Mouse (Mus musculus): ENCODE data around the gene Sh3kbp1.

Sh3kbp1 gene

GRCm38 (mm10) chrX:159744620-159745019 lies 117.5 kb downstream of the Sh3kbp1 start:
- DNase-seq (ENCODE audit: low spot score) = no peak

DNA sequence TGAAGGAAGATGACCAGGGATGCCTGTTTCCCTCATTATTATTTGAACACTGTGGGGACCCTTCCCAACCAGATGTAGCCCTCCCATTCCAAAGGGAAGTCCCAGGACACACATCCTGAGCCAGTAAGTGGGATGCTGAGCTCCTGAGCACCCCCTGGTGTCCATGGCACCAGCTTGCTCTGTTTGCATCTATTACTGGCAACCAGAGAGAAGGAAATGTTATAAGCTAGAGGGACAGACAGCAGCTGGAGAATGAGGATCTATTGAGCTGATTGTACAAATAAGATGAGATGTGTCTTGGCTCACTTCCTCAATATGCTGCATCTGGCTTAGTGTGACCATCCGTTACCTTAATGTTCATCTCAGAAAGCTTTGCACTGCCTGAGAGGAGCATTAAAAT lies 124.8 kb downstream of the Sh3kbp1 start:
- DNase-seq (ENCODE audit: low spot score) = no peak

- DNase-seq (ENCODE audit: low spot score) = no peak
Observed at GRCm38 (mm10) chrX:159756261-159756660, 129.2 kb downstream of the Sh3kbp1 start.

DNA sequence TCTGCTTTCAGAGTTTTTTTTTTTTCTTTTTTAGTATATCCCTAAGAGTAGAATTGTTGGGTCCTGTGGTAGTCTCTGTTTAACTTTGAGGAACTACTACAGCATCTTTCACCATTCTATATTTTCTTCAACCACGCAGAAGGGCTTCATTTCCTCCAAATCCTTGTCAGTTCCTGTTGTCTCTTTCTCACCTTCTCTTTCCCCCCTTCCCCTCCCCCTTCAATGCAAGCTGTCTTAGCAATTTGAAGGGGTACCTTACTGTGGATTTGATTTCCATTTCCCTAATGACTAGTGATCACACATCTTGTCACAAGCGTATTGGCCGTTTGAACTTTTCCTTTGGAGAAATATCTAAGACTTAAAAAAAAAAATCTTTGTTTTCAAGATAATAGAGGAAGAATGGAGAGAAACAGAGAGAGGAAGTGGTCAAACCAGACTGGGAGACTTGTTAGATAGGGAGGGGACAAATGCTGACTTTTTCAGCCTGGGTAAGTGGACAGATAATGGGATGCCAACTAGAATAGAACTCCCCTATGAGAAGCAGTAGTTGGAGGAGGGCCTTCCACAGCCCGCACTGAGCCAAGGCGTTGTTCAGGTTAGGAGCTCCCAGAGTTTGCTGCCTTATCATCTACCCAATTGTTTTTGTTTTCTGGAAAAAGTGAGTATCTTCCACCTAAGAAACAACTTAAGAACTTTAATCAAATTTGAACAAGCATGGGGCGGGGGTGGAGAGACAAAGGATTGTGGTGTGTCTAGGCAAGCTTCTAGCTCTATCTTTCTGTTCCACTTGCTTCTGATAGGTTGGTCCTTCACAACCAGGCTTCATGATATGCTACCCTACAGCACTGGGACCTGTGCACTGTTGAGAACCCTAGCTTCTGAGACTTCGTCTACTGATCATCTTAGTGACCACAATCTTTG lies 130.1 kb downstream of the Sh3kbp1 start:
- no peak for DNase-seq (ENCODE audit: low spot score)

- DNase-seq (ENCODE audit: low spot score) = no peak
Observed at GRCm38 (mm10) chrX:159757854-159758540, 130.9 kb downstream of the Sh3kbp1 start.

DNA sequence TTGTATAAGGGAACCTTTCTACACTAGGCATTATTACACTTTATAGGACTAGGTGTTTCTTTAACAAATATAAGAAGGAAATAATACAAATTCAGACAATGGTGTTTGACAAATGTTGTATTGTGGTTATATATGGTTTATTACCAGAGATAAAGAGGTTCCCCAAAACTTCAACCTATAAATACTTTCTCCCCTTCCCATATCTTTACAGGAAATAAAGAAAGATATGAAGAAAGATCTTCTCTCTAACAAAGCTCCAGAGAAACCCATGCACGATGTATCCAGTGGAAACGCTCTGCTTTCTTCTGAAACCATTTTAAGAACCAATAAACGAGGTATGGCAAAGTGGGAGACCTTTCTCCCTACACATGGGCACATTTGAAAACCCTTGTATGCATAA lies 136.7 kb downstream of the Sh3kbp1 start:
- DNase-seq (ENCODE audit: low spot score) = no peak

GRCm38 (mm10) chrX:159765850-159766249 lies 138.8 kb downstream of the Sh3kbp1 start:
- no peak for DNase-seq (ENCODE audit: low spot score)

GRCm38 (mm10) chrX:159769005-159769404 lies 141.9 kb downstream of the Sh3kbp1 start:
- DNase-seq (ENCODE audit: low spot score) = no peak

- DNase-seq (ENCODE audit: low spot score) = no peak
Observed at GRCm38 (mm10) chrX:159769773-159770172, 142.7 kb downstream of the Sh3kbp1 start.

DNA sequence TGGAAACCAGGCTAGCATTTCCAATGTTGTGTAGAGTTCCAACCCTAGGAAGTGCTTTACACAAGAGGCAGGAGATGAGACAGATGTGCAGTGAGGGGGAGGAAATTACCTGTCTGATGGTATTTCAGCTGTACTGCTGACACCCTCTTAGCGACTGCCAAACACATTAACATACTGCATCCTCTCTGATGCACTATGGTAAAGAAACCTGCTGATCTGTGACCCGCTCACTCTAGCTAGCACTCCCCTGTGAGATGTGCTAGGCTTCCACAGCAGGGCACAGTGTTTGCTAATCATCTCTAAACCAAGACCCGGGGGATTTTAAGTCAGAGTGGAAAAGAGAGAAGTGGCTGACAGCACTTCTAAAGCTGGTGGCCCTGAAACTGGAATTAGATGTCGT lies 145.1 kb downstream of the Sh3kbp1 start:
- no peak for DNase-seq (ENCODE audit: low spot score)

GRCm38 (mm10) chrX:159775042-159775441 lies 148.0 kb downstream of the Sh3kbp1 start:
- no peak for DNase-seq (ENCODE audit: low spot score)

GRCm38 (mm10) chrX:159778787-159779186 lies 151.7 kb downstream of the Sh3kbp1 start:
- DNase-seq (ENCODE audit: low spot score) = no peak

DNA sequence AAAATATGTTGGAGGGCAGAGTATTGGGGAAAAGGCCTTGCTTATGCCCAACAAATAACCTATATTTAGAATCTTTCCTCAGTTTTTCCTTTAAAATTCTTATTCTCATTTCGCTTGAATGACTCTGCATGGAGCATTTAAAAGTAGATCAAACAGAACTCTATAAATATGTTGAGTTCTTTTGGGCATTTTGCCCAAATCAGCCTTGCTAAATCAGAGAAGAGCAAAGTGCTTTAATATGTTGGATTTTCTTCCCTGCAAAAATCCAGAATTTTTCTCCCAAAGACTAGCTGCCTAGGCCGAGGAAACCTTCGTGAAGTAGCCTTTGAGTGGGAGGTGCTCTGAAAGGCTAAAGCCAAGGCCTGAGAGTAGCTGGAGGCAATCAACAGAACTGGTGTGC lies 163.4 kb downstream of the Sh3kbp1 start:
- DNase-seq (ENCODE audit: low spot score) = no peak

- no peak for DNase-seq (ENCODE audit: low spot score)
Observed at GRCm38 (mm10) chrX:159795603-159796002, 168.5 kb downstream of the Sh3kbp1 start.

- no peak for DNase-seq (ENCODE audit: low spot score)
Observed at GRCm38 (mm10) chrX:159804371-159804770, 177.3 kb downstream of the Sh3kbp1 start.

DNA sequence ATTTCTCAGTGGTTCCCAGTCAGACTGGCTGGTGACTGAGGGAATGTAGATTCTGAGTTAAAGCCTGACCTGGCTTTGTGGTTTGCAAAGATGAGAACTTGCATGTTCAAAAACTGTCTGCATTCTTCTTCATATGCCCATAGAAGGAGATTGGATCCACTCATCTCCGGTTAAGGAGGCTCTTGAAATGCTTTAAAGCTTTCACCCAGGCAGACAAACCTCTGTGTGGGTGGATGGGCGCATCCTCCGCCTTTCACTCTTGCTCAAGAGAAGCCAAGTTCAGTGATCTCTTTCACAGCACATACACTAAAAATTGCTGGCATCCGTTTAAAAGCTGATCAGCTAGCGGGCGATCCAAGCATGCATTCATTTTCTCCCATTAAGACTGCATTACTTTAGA lies 182.4 kb downstream of the Sh3kbp1 start:
- no peak for DNase-seq (ENCODE audit: low spot score)

DNA sequence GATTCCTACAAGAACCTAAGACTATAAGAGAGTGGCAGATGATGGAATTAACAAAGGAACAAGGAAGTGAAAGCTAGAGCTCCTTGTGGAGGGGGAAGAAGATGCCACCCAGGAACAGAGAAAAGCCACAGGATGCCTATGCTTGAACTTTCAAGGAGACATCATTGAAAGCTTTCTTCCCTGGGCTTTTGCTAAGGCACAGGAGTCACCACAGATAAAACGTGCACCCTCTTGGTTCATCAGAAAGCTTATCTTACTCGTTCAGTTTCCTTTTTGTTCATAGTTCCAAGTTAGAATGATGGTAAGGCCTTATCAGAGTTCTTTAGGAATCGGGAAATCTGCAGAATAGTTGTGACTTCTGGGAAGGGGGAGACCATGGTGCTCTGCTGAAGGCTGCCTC lies 183.4 kb downstream of the Sh3kbp1 start:
- DNase-seq (ENCODE audit: low spot score) = no peak

DNA sequence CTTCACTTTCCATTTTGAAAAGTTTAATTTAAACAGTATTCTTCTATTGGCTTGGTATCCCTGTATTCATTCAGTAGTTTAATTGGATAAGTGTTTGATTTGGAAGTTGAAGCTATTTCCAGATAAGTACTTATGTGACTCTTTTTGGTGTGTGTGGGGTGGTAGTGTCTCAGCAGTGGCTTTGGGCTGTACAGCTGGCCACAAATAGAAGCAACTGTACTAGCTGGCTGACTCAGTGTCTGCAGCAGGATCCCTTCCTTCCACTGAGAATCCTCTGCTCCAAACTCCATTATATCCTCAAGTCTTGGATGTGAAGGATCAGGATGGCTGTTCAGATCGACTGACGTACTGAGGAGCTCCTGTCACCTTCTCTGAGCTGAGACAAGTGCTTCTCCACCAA lies 190.4 kb downstream of the Sh3kbp1 start:
- DNase-seq (ENCODE audit: low spot score) = no peak

DNA sequence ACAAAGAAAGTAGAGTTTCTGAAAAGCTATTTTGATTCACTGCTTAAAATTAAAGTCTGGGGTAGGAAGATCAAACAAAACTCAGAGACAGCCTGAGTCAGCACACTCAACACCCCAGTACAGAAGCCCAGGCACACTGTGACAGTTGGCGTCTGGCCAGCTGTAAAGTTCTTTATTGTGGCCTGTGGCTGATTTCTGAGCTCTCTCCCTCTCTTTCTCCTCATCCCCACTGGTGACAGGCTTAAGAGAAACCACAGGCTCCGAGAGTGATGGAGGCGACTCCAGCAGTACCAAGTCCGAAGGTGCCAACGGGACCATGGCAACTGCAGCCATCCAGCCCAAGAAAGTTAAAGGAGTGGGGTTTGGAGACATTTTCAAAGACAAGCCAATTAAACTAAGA lies 201.1 kb downstream of the Sh3kbp1 start:
- DNase-seq (ENCODE audit: low spot score) = no peak

DNA sequence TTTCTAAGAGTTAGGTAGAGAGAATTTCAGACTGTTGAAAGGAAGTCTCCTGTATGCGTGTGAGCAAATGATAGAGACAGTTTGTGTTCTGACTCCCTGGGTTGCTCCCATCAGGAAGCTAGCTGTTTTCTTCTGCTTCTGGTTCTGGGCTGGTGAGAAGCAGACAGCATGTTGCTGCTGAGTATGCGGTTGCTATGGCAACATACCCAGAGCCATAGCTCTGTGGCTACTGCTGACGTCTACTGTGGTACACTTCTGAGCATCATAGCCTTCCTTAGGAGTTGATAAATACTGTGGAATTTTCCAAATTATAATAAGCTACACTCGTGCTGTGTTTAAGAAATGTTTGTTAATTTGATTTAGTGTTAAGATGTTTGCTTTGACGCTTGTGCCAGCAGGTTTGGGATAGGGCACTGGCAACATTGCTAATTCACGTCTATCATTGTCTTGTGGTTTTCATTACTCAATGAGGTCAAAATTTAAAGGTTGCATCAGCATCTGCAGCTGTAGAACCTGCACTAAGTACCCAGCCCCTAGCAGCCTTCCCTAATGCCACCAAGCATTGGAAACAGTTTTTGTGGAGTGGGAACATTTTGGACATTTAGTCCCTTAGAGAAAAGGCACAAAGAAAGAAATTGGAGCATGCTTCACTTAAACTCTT lies 202.2 kb downstream of the Sh3kbp1 start:
- no peak for DNase-seq (ENCODE audit: low spot score)

- DNase-seq (ENCODE audit: low spot score) = no peak
Observed at GRCm38 (mm10) chrX:159831176-159831575, 204.1 kb downstream of the Sh3kbp1 start.

DNA sequence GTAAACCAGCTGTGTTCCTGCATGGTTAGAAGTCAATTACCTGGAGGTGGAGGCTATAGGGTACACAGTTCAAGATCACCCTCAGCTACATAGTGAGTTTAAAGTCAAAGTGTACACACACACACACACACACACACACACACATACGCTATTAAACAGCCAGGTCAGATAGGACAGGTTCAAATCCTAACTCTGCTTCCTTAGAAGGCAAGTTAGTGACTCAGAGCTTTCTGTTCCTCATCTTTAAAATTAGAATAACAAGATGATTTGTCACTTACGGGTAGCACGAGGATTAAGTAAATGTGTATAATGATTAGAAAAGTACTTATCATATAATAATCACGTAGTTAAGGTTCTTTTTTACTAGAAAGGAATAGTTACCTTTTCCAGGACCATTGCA lies 208.2 kb downstream of the Sh3kbp1 start:
- no peak for DNase-seq (ENCODE audit: low spot score)

DNA sequence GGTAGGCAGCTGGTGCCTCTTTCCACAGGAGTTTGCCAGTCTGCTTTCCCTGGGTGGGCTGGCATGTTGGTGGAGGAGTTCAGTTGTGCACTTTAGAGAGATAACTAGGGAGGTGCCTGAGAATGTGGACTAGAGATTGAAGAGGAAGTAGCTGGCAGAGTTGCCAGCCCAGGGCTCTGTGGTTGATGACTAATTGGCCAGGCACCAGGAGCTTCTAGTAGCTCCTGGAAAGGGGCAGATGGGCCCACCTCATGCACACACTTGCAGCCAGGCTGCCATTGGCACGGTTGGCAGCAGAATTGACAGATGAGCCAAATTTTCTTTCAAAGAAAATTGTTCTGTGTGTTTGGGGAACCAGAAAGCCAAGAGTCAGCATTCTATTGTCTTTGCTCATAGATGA lies 210.3 kb downstream of the Sh3kbp1 start:
- DNase-seq (ENCODE audit: low spot score) = no peak

Measured in urinary bladder, postnatal 10 days (tissue).